Mouse (Mus musculus): Measurements from ENCODE around the gene Cdc6.

DNA sequence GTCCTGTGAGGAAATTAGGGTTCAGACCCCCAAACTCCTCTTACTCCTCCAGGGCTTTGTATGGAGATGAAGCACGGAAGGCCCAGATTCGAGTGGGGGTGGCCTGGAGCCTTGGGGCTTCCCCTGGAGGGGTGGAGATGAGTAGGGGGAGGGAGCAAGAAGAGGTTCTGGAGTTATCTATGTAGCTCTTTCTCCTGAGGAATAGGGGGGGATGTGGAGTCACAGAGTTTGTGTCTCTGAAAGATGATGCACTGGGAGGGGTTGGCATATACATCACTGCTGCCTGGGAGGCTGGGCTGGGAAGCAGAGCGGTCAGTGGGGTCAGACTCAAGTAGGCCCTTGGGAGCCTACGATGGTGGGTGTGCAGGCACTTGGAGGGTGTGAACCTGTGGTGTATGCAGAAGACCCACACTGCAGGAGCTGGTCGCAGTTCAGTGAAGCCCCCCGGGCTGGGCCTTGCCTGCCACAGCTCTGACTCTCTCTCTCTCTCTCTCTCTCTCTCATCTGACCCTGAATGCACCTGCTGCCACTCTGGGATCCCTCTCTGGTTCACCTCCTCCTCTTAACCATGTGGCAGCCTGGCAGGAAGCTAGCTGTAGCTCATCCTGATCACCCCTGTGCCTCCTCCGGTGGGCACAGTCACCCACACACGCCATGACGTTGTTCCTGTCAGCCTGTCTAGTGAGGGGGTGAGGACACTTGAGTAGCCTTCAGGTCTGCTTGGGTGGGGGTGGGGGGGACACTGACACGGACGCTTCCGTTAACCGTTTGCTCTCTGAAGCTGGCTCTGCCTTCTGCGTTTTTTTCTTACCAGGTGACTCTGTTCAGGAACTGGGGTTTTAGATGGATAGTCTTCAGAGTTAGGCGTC is 31.7 kb downstream of the Cdc6 start:
- TF ChIP-seq CTCF (IDR thresholded peaks at IDR 0.05; ENCODE audit: borderline replicate concordance, insufficient read depth, low read depth, low read length) (no peak), POLR2A (IDR thresholded peaks at IDR 0.05; ENCODE audit: borderline replicate concordance, insufficient read depth, low read length) (no peak)

Data from cerebellum, adult 2 months (tissue).